18 mouse cellular contexts compared by ENCODE assay signal in the genomic region with DNA sequence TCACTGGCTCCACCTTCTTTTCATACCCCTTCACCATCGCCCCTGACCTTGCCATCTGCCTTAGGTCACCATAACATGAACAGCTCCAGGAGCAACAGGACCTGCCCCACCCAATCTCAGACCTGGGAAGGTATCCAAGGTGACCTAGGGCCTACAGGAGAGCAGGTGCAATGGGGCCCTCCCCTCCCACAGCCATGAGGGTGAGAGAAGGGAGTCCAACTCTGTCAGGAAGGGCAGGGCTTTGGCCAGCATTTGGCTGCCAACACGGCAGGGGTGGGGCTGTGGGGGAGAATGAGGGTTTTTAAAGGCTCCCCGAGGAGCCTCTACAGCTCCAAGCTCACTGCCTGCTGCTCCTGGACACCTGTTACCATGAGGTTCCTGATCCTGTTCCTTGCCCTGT. TPM values are rescaled to one million over a fixed set of nuclear protein-coding genes. Genes with fewer than 3 reads are reported as not detected.
A peak's percentile ranks its signal among the peaks of the same experiment; 100 is the strongest.
DNase-seq lines count a peak whose midpoint lies in the region; ATAC-seq and TF ChIP-seq lines count a peak whose summit lies in the region.
"Not testable (repeated sequence)": the region's sequence is repeated elsewhere in the genome, so short reads cannot be mapped to it uniquely, and the experiment has no call there.
"Had no signal": no experiment of that assay in that cellular context is flagged by ENCODE, and none has a peak within 500 bp of the region (broad histone marks: within the 10 kb centered on the region; RNA-seq: fewer than 3 reads in every experiment).

No protein-coding gene starts in this region.

- H3K4me3 ChIP-seq in stomach, embryonic 15.5 days (replicated peaks); stomach, postnatal 0 days (ENCODE audit: low read depth, low read length): not testable (repeated sequence)

- not testable (repeated sequence) for H3K36me3 ChIP-seq in stomach, embryonic 15.5 days; stomach, postnatal 0 days (ENCODE audit: control insufficient read depth, insufficient read depth, low read length)

- DNase-seq in R1 (ENCODE audit: low read depth, low spot score) = peak; percentile 13
- DNase-seq in kidney, adult 18-20 months = peak; percentile 13
- peak; percentile 25 to 40 for DNase-seq in kidney, adult 8-10 months
- not testable (repeated sequence) for DNase-seq in stomach, postnatal 0 days (ENCODE audit: low spot score)

- TF ChIP-seq CTCF in stomach, postnatal 0 days (IDR thresholded peaks at IDR 0.05; ENCODE audit: low read depth) = not testable (repeated sequence)

- H3K27ac ChIP-seq in stomach, embryonic 15.5 days; stomach, postnatal 0 days (replicated peaks): not testable (repeated sequence)

- ATAC-seq in stomach, embryonic 15.5 days (ENCODE audit: insufficient read depth, low FRiP score, low read depth) = peak; percentile 22; the same call in 1 of the 2 replicates
- ATAC-seq in stomach, postnatal 0 days (ENCODE audit: low FRiP score, low TSS enrichment) = peak; percentile 26; the same call in 1 of the 2 replicates

- 65% methylated on average over 3 of the region's 3 CpGs for WGBS in stomach, embryonic 15.5 days
- WGBS in stomach, postnatal 0 days = 41% methylated on average over 3 of the region's 3 CpGs

- not testable (repeated sequence) for TF ChIP-seq EP300 in stomach, postnatal 0 days (optimal IDR thresholded peaks at IDR 0.05)

- not testable (repeated sequence) for H3K9ac ChIP-seq in stomach, embryonic 15.5 days; stomach, postnatal 0 days (ENCODE audit: low read length)

- H3K27me3 ChIP-seq in stomach, embryonic 15.5 days (replicated peaks); stomach, postnatal 0 days (ENCODE audit: control insufficient read depth, insufficient read depth, low read length): not testable (repeated sequence)

- not testable (repeated sequence) for H3K9me3 ChIP-seq in stomach, embryonic 15.5 days; stomach, postnatal 0 days (ENCODE audit: control insufficient read depth, low read length)

- not testable (repeated sequence) for H3K4me2 ChIP-seq in stomach, embryonic 15.5 days; stomach, postnatal 0 days (replicated peaks; ENCODE audit: low read depth)

- not testable (repeated sequence) for H3K4me1 ChIP-seq in stomach, embryonic 15.5 days; stomach, postnatal 0 days (replicated peaks; ENCODE audit: control insufficient read depth, insufficient read depth)

RNA-seq across cellular contexts. Expression of a gene that starts 8.2 kb away (rescaled TPM):
- polyA plus RNA-seq in stomach, embryonic 15.5 days (2015; fragmentation: Nextera tagmentation; extraction: Ambion mirVana) = 1.4 and 1.7 TPM in 2 replicates
- not detected in 2 replicates for polyA plus RNA-seq in stomach, postnatal 0 days (2015; fragmentation: Nextera tagmentation; extraction: Ambion mirVana)
- polyA plus RNA-seq: adrenal gland, adult 2 months; brain, embryonic 14.5 days; C2C12; embryonic facial prominence, embryonic 11.5 days; embryonic facial prominence, embryonic 13.5 days; embryonic facial prominence, embryonic 15.5 days; erythroblast, embryonic 14.5 days; forebrain, embryonic 10.5 days; forebrain, embryonic 12.5 days; forebrain, embryonic 14.5 days; forebrain, embryonic 16.5 days; G1E; Patski had no signal

RNA-seq across cellular contexts. Expression of a gene that starts 8.8 kb away (rescaled TPM):
- not detected in 2 replicates for polyA plus RNA-seq in stomach, embryonic 15.5 days (2015; fragmentation: Nextera tagmentation; extraction: Ambion mirVana)
- polyA plus RNA-seq in stomach, postnatal 0 days (2015; fragmentation: Nextera tagmentation; extraction: Ambion mirVana) = not detected in 2 replicates
- polyA plus RNA-seq: adrenal gland, adult 2 months; brain, embryonic 14.5 days; C2C12; embryonic facial prominence, embryonic 11.5 days; embryonic facial prominence, embryonic 13.5 days; embryonic facial prominence, embryonic 15.5 days; erythroblast, embryonic 14.5 days; forebrain, embryonic 10.5 days; forebrain, embryonic 12.5 days; forebrain, embryonic 14.5 days; forebrain, embryonic 16.5 days; G1E; Patski had no signal

RNA-seq across cellular contexts. Expression of a gene that starts 24.3 kb away (rescaled TPM):
- not detected in 2 replicates for polyA plus RNA-seq in stomach, embryonic 15.5 days (2015; fragmentation: Nextera tagmentation; extraction: Ambion mirVana)
- not detected in 2 replicates for polyA plus RNA-seq in stomach, postnatal 0 days (2015; fragmentation: Nextera tagmentation; extraction: Ambion mirVana)
- polyA plus RNA-seq: adrenal gland, adult 2 months; brain, embryonic 14.5 days; C2C12; embryonic facial prominence, embryonic 11.5 days; embryonic facial prominence, embryonic 13.5 days; embryonic facial prominence, embryonic 15.5 days; erythroblast, embryonic 14.5 days; forebrain, embryonic 10.5 days; forebrain, embryonic 12.5 days; forebrain, embryonic 14.5 days; forebrain, embryonic 16.5 days; G1E; Patski had no signal

RNA-seq across cellular contexts. Expression of a gene that starts 33.6 kb away (rescaled TPM):
- polyA plus RNA-seq in stomach, embryonic 15.5 days (2015; fragmentation: Nextera tagmentation; extraction: Ambion mirVana) = not detected in 2 replicates
- polyA plus RNA-seq in stomach, postnatal 0 days (2015; fragmentation: Nextera tagmentation; extraction: Ambion mirVana) = not detected in 2 replicates
- polyA plus RNA-seq: adrenal gland, adult 2 months; brain, embryonic 14.5 days; C2C12; embryonic facial prominence, embryonic 11.5 days; embryonic facial prominence, embryonic 13.5 days; embryonic facial prominence, embryonic 15.5 days; erythroblast, embryonic 14.5 days; forebrain, embryonic 10.5 days; forebrain, embryonic 12.5 days; forebrain, embryonic 14.5 days; forebrain, embryonic 16.5 days; G1E; Patski had no signal

RNA-seq across cellular contexts. Expression of a gene that starts 53.4 kb away (rescaled TPM):
- 0.26 TPM in 1 of 2 replicates, not detected in the other for polyA plus RNA-seq in stomach, embryonic 15.5 days (2015; fragmentation: Nextera tagmentation; extraction: Ambion mirVana)
- polyA plus RNA-seq in stomach, postnatal 0 days (2015; fragmentation: Nextera tagmentation; extraction: Ambion mirVana) = not detected in 2 replicates
- polyA plus RNA-seq: adrenal gland, adult 2 months; brain, embryonic 14.5 days; C2C12; embryonic facial prominence, embryonic 11.5 days; embryonic facial prominence, embryonic 13.5 days; embryonic facial prominence, embryonic 15.5 days; erythroblast, embryonic 14.5 days; forebrain, embryonic 10.5 days; forebrain, embryonic 12.5 days; forebrain, embryonic 14.5 days; forebrain, embryonic 16.5 days; G1E; Patski had no signal
